Comparison of ENCODE assay signal across 9 mouse cellular contexts in genomic region chr14:46387357-46387671, GRCm38 (mm10). TPM values are rescaled to one million over a fixed set of nuclear protein-coding genes. Genes with fewer than 3 reads are reported as not detected.
A peak's percentile ranks its signal among the peaks of the same experiment; 100 is the strongest.
DNase-seq lines count a peak whose midpoint lies in the region; ATAC-seq lines count a peak whose summit lies in the region.
"Had no signal": no experiment of that assay in that cellular context is flagged by ENCODE, and none has a peak within 500 bp of the region (broad histone marks: within the 10 kb centered on the region; RNA-seq: fewer than 3 reads in every experiment).

No protein-coding gene starts in this region.

- H3K27me3 ChIP-seq in embryonic facial prominence, embryonic 11.5 days (ENCODE audit: control insufficient read depth, insufficient read depth, low read length): peaks cover 11% of the 10 kb centered on the region
- peaks cover 17% of the 10 kb centered on the region; the same call in 1 of the 2 replicates for H3K27me3 ChIP-seq in heart, embryonic 12.5 days (replicated peaks)
- peaks cover 19% of the 10 kb centered on the region for H3K27me3 ChIP-seq in kidney, embryonic 16.5 days (ENCODE audit: insufficient read depth, low read length)

- H3K36me3 ChIP-seq in embryonic facial prominence, embryonic 11.5 days (replicated peaks; ENCODE audit: control insufficient read depth, insufficient read depth, low read depth, low read length): no peaks in the 10 kb centered on the region
- peaks cover 8% of the 10 kb centered on the region; the same call in 1 of the 2 replicates for H3K36me3 ChIP-seq in heart, embryonic 12.5 days
- peaks cover 9% of the 10 kb centered on the region for H3K36me3 ChIP-seq in kidney, embryonic 16.5 days (ENCODE audit: insufficient read depth, low read length)

- 1% methylated on average over 27 of the region's 27 CpGs for WGBS in embryonic facial prominence, embryonic 11.5 days
- 0% methylated on average over 27 of the region's 27 CpGs for WGBS in heart, embryonic 12.5 days
- under 1% methylated on average over 27 of the region's 27 CpGs for WGBS in kidney, embryonic 16.5 days

- DNase-seq in left cerebral cortex, postnatal 4 days: peak; percentile 60
- DNase-seq in left cerebral cortex, adult 9 months (ENCODE audit: low spot score in 2 of 2): no peak
- DNase-seq in embryonic facial prominence, embryonic 11.5 days (ENCODE audit: low spot score): peak; percentile 92
- DNase-seq in lung, postnatal 14 days: peak; percentile 92
- peak; percentile 78 for DNase-seq in skeletal muscle tissue, adult 2 months (ENCODE audit: low read depth, low spot score)
- no peak for DNase-seq in frontal cortex, postnatal 36 days (ENCODE audit: low spot score in 2 of 2)

- H3K9me3 ChIP-seq in embryonic facial prominence, embryonic 11.5 days (replicated peaks; ENCODE audit: control insufficient read depth, low read length): no peaks in the 10 kb centered on the region
- no peaks in the 10 kb centered on the region for H3K9me3 ChIP-seq in heart, embryonic 12.5 days (replicated peaks)
- no peaks in the 10 kb centered on the region for H3K9me3 ChIP-seq in kidney, embryonic 16.5 days (ENCODE audit: low read length)

- peak overlapping the region; percentile 53 for H3K4me3 ChIP-seq in embryonic facial prominence, embryonic 11.5 days (ENCODE audit: low read depth, low read length)
- H3K4me3 ChIP-seq in heart, embryonic 12.5 days: peak overlapping the region; percentile 66
- H3K4me3 ChIP-seq in kidney, embryonic 16.5 days (ENCODE audit: low read length): peak overlapping the region; percentile 65

- peak overlapping the region; percentile 62 for H3K9ac ChIP-seq in embryonic facial prominence, embryonic 11.5 days (replicated peaks; ENCODE audit: low read length)
- H3K9ac ChIP-seq in heart, embryonic 12.5 days: peak overlapping the region; percentile 72
- H3K9ac ChIP-seq in kidney, embryonic 16.5 days (replicated peaks; ENCODE audit: low read length): peak overlapping the region; percentile 74

- peak overlapping the region; percentile 84 for H3K27ac ChIP-seq in embryonic facial prominence, embryonic 11.5 days (replicated peaks; ENCODE audit: low read depth, low read length)
- peak overlapping the region; percentile 88 for H3K27ac ChIP-seq in heart, embryonic 12.5 days (ENCODE audit: poor library complexity, severe bottlenecking)
- peak overlapping the region; percentile 96 for H3K27ac ChIP-seq in kidney, embryonic 16.5 days (ENCODE audit: low read length)

- intact Hi-C loops in left cerebral cortex, postnatal 4 days (cut with DNase I): no loop called here

- peak overlapping the region; percentile 84 for H3K4me2 ChIP-seq in embryonic facial prominence, embryonic 11.5 days (ENCODE audit: low read depth, low read length)
- peak overlapping the region; percentile 86 for H3K4me2 ChIP-seq in heart, embryonic 12.5 days
- peak overlapping the region; percentile 67 for H3K4me2 ChIP-seq in kidney, embryonic 16.5 days (replicated peaks; ENCODE audit: low read depth, low read length)

- ATAC-seq in embryonic facial prominence, embryonic 11.5 days (replicated peaks; ENCODE audit: insufficient number of reproducible peaks, low FRiP score, low TSS enrichment, low read depth): peak; percentile 78
- ATAC-seq in heart, embryonic 12.5 days (ENCODE audit: insufficient number of reproducible peaks, low FRiP score): peak; percentile 84
- ATAC-seq in kidney, embryonic 16.5 days (ENCODE audit: low FRiP score, low TSS enrichment): peak; percentile 83

- no peaks in the 10 kb centered on the region for H3K4me1 ChIP-seq in embryonic facial prominence, embryonic 11.5 days (ENCODE audit: control insufficient read depth, insufficient read depth, low read length)
- peaks cover 14% of the 10 kb centered on the region for H3K4me1 ChIP-seq in heart, embryonic 12.5 days (replicated peaks)
- H3K4me1 ChIP-seq in kidney, embryonic 16.5 days (ENCODE audit: insufficient read depth, low read length): peaks cover 41% of the 10 kb centered on the region

RNA-seq across cellular contexts. Expression of gene Bmp4, which starts 3.2 kb away (rescaled TPM):
- total RNA-seq in left cerebral cortex, postnatal 4 days (2021): 1 to 10 TPM; 6.1 to 7.1 TPM
- polyA plus RNA-seq in embryonic facial prominence, embryonic 11.5 days (2014; fragmentation: Nextera tagmentation; extraction: Ambion mirVana): 19.5 and 34.6 TPM in 2 replicates
- 35.7 and 41.3 TPM in 2 replicates for polyA plus RNA-seq in heart, embryonic 12.5 days (2016; fragmentation: Nextera tagmentation; extraction: Ambion mirVana)
- polyA plus RNA-seq in kidney, embryonic 16.5 days (2015; fragmentation: Nextera tagmentation; extraction: Ambion mirVana): 43.0 and 43.3 TPM in 2 replicates
- total RNA-seq: MEL had no signal

RNA-seq across cellular contexts. Expression of gene Gm15217, which starts 8.1 kb away (rescaled TPM):
- total RNA-seq in left cerebral cortex, postnatal 4 days (2021): not detected
- polyA plus RNA-seq in embryonic facial prominence, embryonic 11.5 days (2014; fragmentation: Nextera tagmentation; extraction: Ambion mirVana): not detected in 2 replicates
- 0.60 TPM in 1 of 2 replicates, not detected in the other for polyA plus RNA-seq in heart, embryonic 12.5 days (2016; fragmentation: Nextera tagmentation; extraction: Ambion mirVana)
- polyA plus RNA-seq in kidney, embryonic 16.5 days (2015; fragmentation: Nextera tagmentation; extraction: Ambion mirVana): 0.96 and 2.6 TPM in 2 replicates
- total RNA-seq: MEL had no signal

Comparison
In these comparisons a context has a peak if more than half of its experiments do, and no peak if none do; other contexts are left out.
1. DNase-seq: peak in left cerebral cortex, postnatal 4 days (single experiment), embryonic facial prominence, embryonic 11.5 days (single experiment), lung, postnatal 14 days (single experiment) and skeletal muscle tissue, adult 2 months (single experiment); none in left cerebral cortex, adult 9 months (0 of 2) and frontal cortex, postnatal 36 days (0 of 2).
2. Peak in every context shown above with its lines, with median percentiles within 50 percentile points of each other: ATAC-seq, H3K27ac ChIP-seq, H3K4me2 ChIP-seq, H3K4me3 ChIP-seq and H3K9ac ChIP-seq.